Mouse (Mus musculus): ENCODE results near the gene Slc16a10. TPM values are rescaled to one million over a fixed set of nuclear protein-coding genes. Genes with fewer than 3 reads are reported as not detected.

Slc16a10 gene
- polyA plus RNA-seq, 1 experiment from 2014 or later, result 3.8 TPM

DNA sequence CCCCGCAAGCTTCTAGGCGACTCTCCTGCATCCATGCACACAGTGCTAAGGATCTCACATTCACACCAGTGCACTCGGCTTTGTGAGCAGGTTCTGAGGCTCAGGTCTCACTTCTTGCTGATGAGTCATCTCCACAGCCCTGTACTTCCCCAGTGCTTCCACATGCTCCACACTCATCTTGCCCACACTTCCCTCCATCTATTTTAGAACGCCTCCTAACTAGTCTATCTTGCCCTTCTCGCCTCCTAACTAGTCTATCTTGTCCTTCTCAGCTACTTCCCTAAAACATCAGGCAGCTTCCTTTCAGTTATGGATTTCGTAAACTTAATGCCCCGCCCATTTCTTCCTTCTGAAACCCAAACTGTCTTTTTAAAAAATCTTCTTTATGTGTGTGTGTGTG is 13.6 kb downstream of the Slc16a10 start:
- no peak overlapping the region for H3K4me3 ChIP-seq (ENCODE audit: low read depth, low read length)
- H3K9ac ChIP-seq (ENCODE audit: low read length), result no peak overlapping the region
- 86% methylated on average over 7 of the region's 7 CpGs for WGBS
- ATAC-seq (ENCODE audit: insufficient read depth, low FRiP score, low TSS enrichment) (no peak), DNase-seq (ENCODE audit: low spot score) (no peak)
- H3K4me1 ChIP-seq (ENCODE audit: control insufficient read depth, insufficient read depth, low read length), result no peaks in the 10 kb centered on the region
- no peak overlapping the region for H3K4me2 ChIP-seq (ENCODE audit: low read depth)
- H3K27me3 ChIP-seq (ENCODE audit: control insufficient read depth, insufficient read depth, low read length), result no peaks in the 10 kb centered on the region
- no peaks in the 10 kb centered on the region for H3K36me3 ChIP-seq (ENCODE audit: control insufficient read depth, insufficient read depth, low read length)
- no peak overlapping the region for H3K27ac ChIP-seq (ENCODE audit: low read depth, low read length)
- H3K9me3 ChIP-seq (ENCODE audit: control insufficient read depth, low read length), result no peaks in the 10 kb centered on the region

DNA sequence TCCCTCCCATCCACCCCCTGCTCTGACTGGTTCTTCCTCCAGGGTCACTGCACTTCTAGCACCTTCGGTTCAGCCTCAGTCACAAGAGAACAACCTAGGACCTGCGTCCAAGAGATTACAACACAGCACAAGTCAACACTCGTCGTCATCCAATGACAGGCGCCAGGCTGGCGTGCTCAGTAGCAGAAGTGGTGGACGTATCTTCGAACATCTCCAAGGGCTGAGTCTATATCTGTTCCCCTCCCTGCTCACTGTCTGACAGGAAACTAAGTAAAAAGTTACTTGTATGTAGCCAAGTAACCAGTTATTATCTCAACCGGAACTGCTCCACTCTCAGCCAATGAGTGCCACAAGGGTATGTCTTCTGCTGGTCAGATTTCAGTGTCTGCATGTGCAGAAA is 16.9 kb downstream of the Slc16a10 start:
- 91% methylated on average over 9 of the region's 9 CpGs for WGBS
- no peak overlapping the region for H3K9ac ChIP-seq (ENCODE audit: low read length)
- H3K36me3 ChIP-seq (ENCODE audit: control insufficient read depth, insufficient read depth, low read length), result no peaks in the 10 kb centered on the region
- H3K4me3 ChIP-seq (ENCODE audit: low read depth, low read length), result no peak overlapping the region
- no peak overlapping the region for H3K27ac ChIP-seq (ENCODE audit: low read depth, low read length)
- no peaks in the 10 kb centered on the region for H3K27me3 ChIP-seq (ENCODE audit: control insufficient read depth, insufficient read depth, low read length)
- H3K4me2 ChIP-seq (ENCODE audit: low read depth), result no peak overlapping the region
- DNase-seq (ENCODE audit: low spot score) (no peak), ATAC-seq (ENCODE audit: insufficient read depth, low FRiP score, low TSS enrichment) (no peak)
- H3K9me3 ChIP-seq (ENCODE audit: control insufficient read depth, low read length), result no peaks in the 10 kb centered on the region
- H3K4me1 ChIP-seq (ENCODE audit: control insufficient read depth, insufficient read depth, low read length), result no peaks in the 10 kb centered on the region

DNA sequence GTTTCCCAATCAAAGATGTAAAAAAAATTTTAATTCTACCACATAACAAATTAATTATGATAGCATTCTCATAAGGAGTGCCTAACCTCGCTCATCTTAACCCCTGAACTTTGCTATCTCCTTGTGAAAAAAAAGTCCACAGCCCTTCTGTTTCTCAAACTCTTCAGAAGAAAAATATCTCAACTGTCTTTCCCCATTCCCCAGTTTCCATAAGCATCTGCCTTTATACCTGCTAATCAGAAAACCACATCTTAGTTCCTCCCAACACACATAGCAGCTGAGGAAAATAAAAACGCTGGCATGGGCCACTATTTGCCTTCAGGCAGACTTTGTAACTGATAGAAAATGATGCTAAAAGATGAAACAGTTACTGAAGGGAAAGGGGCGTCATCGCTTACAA is 17.5 kb downstream of the Slc16a10 start:
- Histone ChIP-seq H3K9me3 (ENCODE audit: control insufficient read depth, low read length) (no peaks in the 10 kb centered on the region), H3K27ac (ENCODE audit: low read depth, low read length) (no peak overlapping the region), H3K9ac (ENCODE audit: low read length) (no peak overlapping the region), H3K27me3 (ENCODE audit: control insufficient read depth, insufficient read depth, low read length) (no peaks in the 10 kb centered on the region), H3K36me3 (ENCODE audit: control insufficient read depth, insufficient read depth, low read length) (no peaks in the 10 kb centered on the region), H3K4me1 (ENCODE audit: control insufficient read depth, insufficient read depth, low read length) (no peaks in the 10 kb centered on the region), H3K4me2 (ENCODE audit: low read depth) (no peak overlapping the region), H3K4me3 (ENCODE audit: low read depth, low read length) (no peak overlapping the region)
- no peak for ATAC-seq (ENCODE audit: insufficient read depth, low FRiP score, low TSS enrichment)
- 90% methylated on average over 4 of the region's 4 CpGs for WGBS
- DNase-seq (ENCODE audit: low spot score), result no peak

DNA sequence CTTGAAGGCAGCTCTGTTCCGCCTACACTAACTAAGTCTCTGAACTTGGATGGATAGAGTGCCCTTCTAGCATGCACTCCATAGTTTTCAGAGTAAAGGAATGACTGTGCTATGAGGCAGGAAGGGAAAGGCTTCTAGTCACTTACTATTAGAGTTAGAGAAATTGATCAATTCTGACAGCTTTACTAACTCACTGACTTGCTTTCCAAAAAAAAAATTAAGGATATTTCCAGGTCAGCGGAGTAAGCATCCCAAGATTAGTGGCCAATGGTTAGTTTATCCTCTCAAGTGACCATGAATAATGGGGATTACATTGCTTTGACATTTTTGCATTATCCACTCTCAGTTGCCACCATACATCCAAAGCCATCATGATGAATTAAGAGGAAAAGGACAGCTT is 18.0 kb downstream of the Slc16a10 start:
- Histone ChIP-seq H3K27me3 (ENCODE audit: control insufficient read depth, insufficient read depth, low read length) (no peaks in the 10 kb centered on the region), H3K4me3 (ENCODE audit: low read depth, low read length) (no peak overlapping the region), H3K4me1 (ENCODE audit: control insufficient read depth, insufficient read depth, low read length) (no peaks in the 10 kb centered on the region), H3K9ac (ENCODE audit: low read length) (no peak overlapping the region), H3K36me3 (ENCODE audit: control insufficient read depth, insufficient read depth, low read length) (no peaks in the 10 kb centered on the region), H3K4me2 (ENCODE audit: low read depth) (no peak overlapping the region), H3K9me3 (ENCODE audit: control insufficient read depth, low read length) (no peaks in the 10 kb centered on the region), H3K27ac (ENCODE audit: low read depth, low read length) (no peak overlapping the region)
- ATAC-seq (ENCODE audit: insufficient read depth, low FRiP score, low TSS enrichment) (no peak), DNase-seq (ENCODE audit: low spot score) (no peak)
- WGBS, result 90% methylated on average over 2 of the region's 2 CpGs

DNA sequence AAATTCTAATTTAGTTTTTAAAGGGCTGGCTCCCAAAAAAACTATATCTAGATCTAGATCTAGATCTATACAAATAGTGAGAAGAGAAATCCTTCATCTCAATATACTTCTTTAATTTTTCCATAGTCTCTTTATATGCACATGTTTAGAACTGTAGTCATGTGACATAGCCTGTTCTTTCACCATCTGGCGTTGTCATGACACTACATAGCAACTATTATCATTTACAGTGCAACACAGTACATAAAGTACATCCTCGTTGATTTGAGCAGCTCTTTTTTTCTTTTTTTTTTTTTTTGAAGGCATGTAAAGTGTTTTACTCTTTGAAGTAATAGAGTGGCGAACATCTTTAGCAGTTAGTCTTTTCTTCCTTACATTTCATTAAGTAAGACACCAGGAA is 22.6 kb downstream of the Slc16a10 start:
- DNase-seq (ENCODE audit: low spot score) (no peak), ATAC-seq (ENCODE audit: insufficient read depth, low FRiP score, low TSS enrichment) (no peak)
- no peaks in the 10 kb centered on the region for H3K4me1 ChIP-seq (ENCODE audit: control insufficient read depth, insufficient read depth, low read length)
- H3K4me2 ChIP-seq (ENCODE audit: low read depth), result no peak overlapping the region
- no peaks in the 10 kb centered on the region for H3K9me3 ChIP-seq (ENCODE audit: control insufficient read depth, low read length)
- no peak overlapping the region for H3K27ac ChIP-seq (ENCODE audit: low read depth, low read length)
- no peak overlapping the region for H3K9ac ChIP-seq (ENCODE audit: low read length)
- H3K4me3 ChIP-seq (ENCODE audit: low read depth, low read length), result no peak overlapping the region
- 90% methylated on average over 3 of the region's 3 CpGs for WGBS
- no peaks in the 10 kb centered on the region for H3K36me3 ChIP-seq (ENCODE audit: control insufficient read depth, insufficient read depth, low read length)
- H3K27me3 ChIP-seq (ENCODE audit: control insufficient read depth, insufficient read depth, low read length), result no peaks in the 10 kb centered on the region

DNA sequence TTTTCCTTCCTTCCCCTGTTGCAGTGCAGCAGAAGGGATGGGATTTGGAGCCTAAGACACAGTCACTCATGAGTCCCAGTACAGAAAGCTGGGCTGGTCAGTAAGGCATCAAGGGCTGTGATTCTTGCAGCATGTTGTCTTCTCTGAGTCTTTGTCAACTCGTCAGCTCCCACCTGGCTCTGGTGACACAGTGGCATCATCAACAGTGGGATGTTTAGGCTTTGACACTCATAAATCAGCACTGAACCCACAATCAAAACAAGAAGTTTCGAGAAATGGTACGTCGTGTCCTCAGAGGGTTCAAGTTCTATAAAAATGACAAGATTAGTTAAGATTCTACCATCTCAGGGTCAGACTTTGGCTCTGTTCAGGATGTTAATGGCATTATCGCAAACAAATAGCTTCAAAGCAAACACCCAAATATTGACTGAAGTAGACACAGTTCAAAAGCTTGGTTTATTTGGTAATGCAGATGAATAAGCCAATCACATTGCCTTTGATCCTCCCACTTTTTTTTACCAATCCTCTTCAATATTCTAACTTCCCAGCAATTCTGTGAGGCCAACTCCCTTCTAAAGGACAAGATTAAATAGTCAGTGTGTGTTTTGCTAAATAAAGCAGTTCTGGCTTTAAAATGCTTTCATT is 23.2 kb downstream of the Slc16a10 start:
- Histone ChIP-seq H3K4me3 (ENCODE audit: low read depth, low read length) (no peak overlapping the region), H3K9ac (ENCODE audit: low read length) (no peak overlapping the region), H3K4me2 (ENCODE audit: low read depth) (no peak overlapping the region), H3K9me3 (ENCODE audit: control insufficient read depth, low read length) (no peaks in the 10 kb centered on the region), H3K4me1 (ENCODE audit: control insufficient read depth, insufficient read depth, low read length) (no peaks in the 10 kb centered on the region), H3K27ac (ENCODE audit: low read depth, low read length) (no peak overlapping the region), H3K27me3 (ENCODE audit: control insufficient read depth, insufficient read depth, low read length) (no peaks in the 10 kb centered on the region), H3K36me3 (ENCODE audit: control insufficient read depth, insufficient read depth, low read length) (no peaks in the 10 kb centered on the region)
- WGBS, result 87% methylated on average over 5 of the region's 5 CpGs
- DNase-seq (ENCODE audit: low spot score) (no peak), ATAC-seq (ENCODE audit: insufficient read depth, low FRiP score, low TSS enrichment) (no peak)

DNA sequence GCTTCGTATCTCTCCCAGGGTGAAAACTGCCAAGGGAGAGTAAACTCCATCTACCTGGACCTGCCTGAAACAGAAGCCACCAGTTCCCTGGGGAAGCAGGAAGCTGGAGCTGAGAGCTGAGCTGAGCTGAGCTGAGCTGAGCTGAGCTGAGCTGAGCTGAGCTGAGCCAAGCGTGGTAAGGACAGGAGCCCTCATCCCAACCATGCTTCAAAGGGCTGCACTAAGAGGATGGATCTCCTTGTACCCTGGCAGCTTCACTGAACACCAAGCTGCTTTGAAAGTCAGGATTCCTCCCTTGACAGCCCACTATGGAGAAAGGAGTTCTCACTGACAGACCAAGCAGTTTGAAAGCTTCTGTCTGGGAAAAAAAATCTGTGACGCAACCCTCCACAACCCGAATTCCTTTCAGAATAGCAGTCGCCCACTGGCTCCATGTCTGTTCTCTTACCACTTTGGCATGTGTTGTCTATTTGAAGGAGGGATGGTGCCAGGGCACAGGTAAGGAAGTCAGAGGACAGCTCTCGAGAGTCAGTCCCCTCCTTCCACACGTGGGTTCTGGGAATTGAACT is 28.5 kb downstream of the Slc16a10 start:
- WGBS, result 84% methylated on average over 7 of the region's 7 CpGs
- DNase-seq (ENCODE audit: low spot score), result no peak
- H3K36me3 ChIP-seq (ENCODE audit: control insufficient read depth, insufficient read depth, low read length), result no peaks in the 10 kb centered on the region
- no peak overlapping the region for H3K27ac ChIP-seq (ENCODE audit: low read depth, low read length)
- H3K4me3 ChIP-seq (ENCODE audit: low read depth, low read length), result no peak overlapping the region
- no peaks in the 10 kb centered on the region for H3K9me3 ChIP-seq (ENCODE audit: control insufficient read depth, low read length)
- H3K27me3 ChIP-seq (ENCODE audit: control insufficient read depth, insufficient read depth, low read length), result no peaks in the 10 kb centered on the region
- H3K4me1 ChIP-seq (ENCODE audit: control insufficient read depth, insufficient read depth, low read length), result no peaks in the 10 kb centered on the region
- ATAC-seq (ENCODE audit: insufficient read depth, low FRiP score, low TSS enrichment), result no peak
- H3K9ac ChIP-seq (ENCODE audit: low read length), result no peak overlapping the region
- H3K4me2 ChIP-seq (ENCODE audit: low read depth), result no peak overlapping the region

DNA sequence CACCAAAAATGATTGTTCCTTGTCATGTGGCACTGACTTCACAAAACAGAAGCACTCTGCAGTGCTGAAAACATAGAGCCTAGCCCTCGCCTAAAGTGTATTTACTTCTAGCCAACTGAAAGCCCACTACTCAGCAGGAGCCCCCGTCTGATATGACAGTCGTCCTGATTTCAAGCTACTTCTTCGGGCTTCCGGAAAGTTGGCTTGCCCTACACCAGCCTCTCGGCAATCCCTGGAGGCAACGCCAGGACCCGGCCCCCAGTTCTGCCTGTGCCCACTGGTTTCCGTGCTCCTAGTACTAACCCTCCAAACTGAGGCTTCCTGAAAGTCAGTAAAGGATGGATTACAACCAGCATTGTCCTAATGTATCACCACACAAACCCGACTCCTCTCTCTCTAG is 29.8 kb downstream of the Slc16a10 start:
- H3K36me3 ChIP-seq (ENCODE audit: control insufficient read depth, insufficient read depth, low read length), result no peaks in the 10 kb centered on the region
- H3K4me3 ChIP-seq (ENCODE audit: low read depth, low read length), result no peak overlapping the region
- H3K27me3 ChIP-seq (ENCODE audit: control insufficient read depth, insufficient read depth, low read length), result no peaks in the 10 kb centered on the region
- ATAC-seq (ENCODE audit: insufficient read depth, low FRiP score, low TSS enrichment), result no peak
- H3K9me3 ChIP-seq (ENCODE audit: control insufficient read depth, low read length), result no peaks in the 10 kb centered on the region
- DNase-seq (ENCODE audit: low spot score), result no peak
- no peak overlapping the region for H3K9ac ChIP-seq (ENCODE audit: low read length)
- no peak overlapping the region for H3K4me2 ChIP-seq (ENCODE audit: low read depth)
- H3K27ac ChIP-seq (ENCODE audit: low read depth, low read length), result no peak overlapping the region
- WGBS, result 87% methylated on average over 10 of the region's 10 CpGs
- no peaks in the 10 kb centered on the region for H3K4me1 ChIP-seq (ENCODE audit: control insufficient read depth, insufficient read depth, low read length)

DNA sequence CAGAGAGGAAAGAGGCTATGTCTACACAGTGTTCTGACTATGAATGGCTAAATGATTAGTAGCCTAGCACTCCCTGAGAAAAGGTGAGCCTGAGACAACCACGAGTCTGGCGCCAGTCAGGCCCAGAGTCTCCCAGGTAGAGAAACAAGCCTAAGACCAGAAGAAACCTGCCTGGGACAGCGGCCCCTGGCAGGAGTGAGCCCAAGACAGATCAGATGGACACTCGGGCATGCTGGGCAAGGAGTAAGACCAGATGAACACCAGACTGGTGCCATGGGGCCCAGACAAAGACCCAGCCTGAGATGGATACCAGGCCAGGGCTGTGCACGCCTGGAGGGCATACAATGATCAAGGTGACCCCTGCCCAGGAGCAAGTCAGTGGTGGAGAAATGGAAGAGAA is 32.5 kb downstream of the Slc16a10 start:
- Histone ChIP-seq H3K4me2 (ENCODE audit: low read depth) (no peak overlapping the region), H3K36me3 (ENCODE audit: control insufficient read depth, insufficient read depth, low read length) (no peaks in the 10 kb centered on the region), H3K27ac (ENCODE audit: low read depth, low read length) (no peak overlapping the region), H3K9me3 (ENCODE audit: control insufficient read depth, low read length) (no peaks in the 10 kb centered on the region), H3K4me1 (ENCODE audit: control insufficient read depth, insufficient read depth, low read length) (no peaks in the 10 kb centered on the region), H3K9ac (ENCODE audit: low read length) (no peak overlapping the region), H3K4me3 (ENCODE audit: low read depth, low read length) (no peak overlapping the region), H3K27me3 (ENCODE audit: control insufficient read depth, insufficient read depth, low read length) (no peaks in the 10 kb centered on the region)
- DNase-seq (ENCODE audit: low spot score), result no peak
- WGBS, result 90% methylated on average over 5 of the region's 5 CpGs
- no peak for ATAC-seq (ENCODE audit: insufficient read depth, low FRiP score, low TSS enrichment)

Data from neural tube, embryonic 11.5 days (tissue).